Comparison of ENCODE assay signal across 8 mouse cellular contexts in the genomic region with DNA sequence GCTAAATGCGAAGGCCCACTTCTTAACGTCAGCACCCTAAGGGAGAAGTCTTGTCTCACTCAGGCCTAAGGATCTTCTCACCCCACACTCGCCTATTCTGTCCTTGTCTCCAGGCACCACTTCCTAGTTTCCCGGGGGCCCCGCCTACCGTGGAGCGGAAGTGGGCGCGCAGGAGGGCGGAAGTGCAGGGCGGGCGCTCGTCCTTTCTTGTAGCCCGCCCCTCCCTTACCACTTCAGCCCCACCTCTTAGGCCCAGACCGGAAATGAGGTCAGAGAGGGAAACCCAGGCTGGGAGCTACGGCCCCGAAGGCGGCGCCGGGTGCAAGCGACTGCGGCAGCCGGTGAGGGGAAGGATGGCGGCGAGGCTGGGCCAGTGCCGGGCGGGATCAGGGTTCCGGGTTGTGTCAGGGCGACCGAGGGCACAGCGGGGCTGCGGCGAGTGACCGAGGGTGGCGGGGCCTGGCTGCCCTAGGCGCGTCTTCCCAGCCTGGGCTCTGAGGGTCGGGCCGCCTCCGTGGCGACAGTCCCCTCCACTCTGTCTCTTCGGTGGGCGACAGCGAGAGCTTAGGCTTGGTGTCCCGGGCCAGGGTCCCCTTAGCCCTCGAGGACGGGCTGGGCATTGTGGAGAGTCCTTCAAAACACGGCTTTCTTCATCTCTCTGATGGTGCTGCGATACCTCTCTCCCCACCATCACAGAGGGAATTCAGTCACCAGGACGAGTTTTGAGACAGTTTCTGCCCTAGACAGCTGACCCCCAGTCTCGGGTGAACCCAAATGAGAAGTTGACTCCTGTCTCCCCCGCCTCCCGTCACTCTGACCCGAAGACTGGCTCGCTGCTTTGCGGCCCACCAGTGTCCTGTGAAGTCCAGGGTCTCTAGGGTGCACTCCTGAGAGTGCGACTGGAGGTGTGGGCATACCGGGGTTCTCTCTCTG. TPM values are rescaled to one million over a fixed set of nuclear protein-coding genes. Genes with fewer than 3 reads are reported as not detected.
DNase-seq lines count a peak whose midpoint lies in the region; ATAC-seq and TF ChIP-seq lines count a peak whose summit lies in the region.

Gene Gpatch2l, plus strand, starts transcription at position 255 of the 933 bp plus-strand sequence.

- H3K9me3 ChIP-seq in hindbrain, embryonic 13.5 days: no peaks in the 10 kb centered on the region

- DNase-seq in Patski (ENCODE audit: low read depth, low spot score): peak; percentile 55
- peak; percentile 95 to 96 for DNase-seq in cerebellum, postnatal 14 days
- peak; percentile 89 to 91 for DNase-seq in frontal cortex, postnatal 14 days (ENCODE audit: low spot score in 2 of 2)
- peak; percentile 81 to 84 for DNase-seq in layer of hippocampus, postnatal 25 days (ENCODE audit: extremely low spot score in 1 of 2, low spot score in 1 of 2)
- peak; percentile 97 for DNase-seq in lung, postnatal 25 days (ENCODE audit: low spot score)
- DNase-seq in retina, embryonic 14.5 days (ENCODE audit: low spot score): peak; percentile 97
- DNase-seq in thymus, postnatal 4 days: peak; percentile 97

- peak within 1 kb of the TSS; percentile 95 for H3K4me2 ChIP-seq in hindbrain, embryonic 13.5 days

- ATAC-seq in Patski: peak; percentile 97
- ATAC-seq in hindbrain, embryonic 13.5 days (ENCODE audit: low FRiP score): peak; percentile 99

- WGBS in hindbrain, embryonic 13.5 days: 1% methylated on average over 54 of the region's 58 CpGs

- no peaks in the 10 kb centered on the region for H3K27me3 ChIP-seq in Patski
- H3K27me3 ChIP-seq in hindbrain, embryonic 13.5 days: peaks cover 7% of the 10 kb centered on the region; the same call in 1 of the 2 replicates

- peaks cover 17% of the 10 kb centered on the region for H3K36me3 ChIP-seq in hindbrain, embryonic 13.5 days

- in situ Hi-C loops in Patski (cut with MboI; ENCODE audit: low pct_unique_long_range_greater_than_20kb): no loop called here

- H3K4me3 ChIP-seq in hindbrain, embryonic 13.5 days: peak within 1 kb of the TSS; percentile 79

- H3K9ac ChIP-seq in hindbrain, embryonic 13.5 days: peak within 1 kb of the TSS; percentile 89

- POLR2A ChIA-PET in Patski (lab: Charles Lee): interaction anchor here (0.6 to 1.6 kb wide), 3 partner anchors 12 to 79 kb away, joined by 3 to 4 read pairs (median 3); no protein-coding TSS in a partner anchor

- TF ChIP-seq CTCF in Patski (IDR thresholded peaks at IDR 0.05): no peak

- peaks cover 41% of the 10 kb centered on the region for H3K4me1 ChIP-seq in hindbrain, embryonic 13.5 days (replicated peaks)

- H3K27ac ChIP-seq in hindbrain, embryonic 13.5 days: peak within 1 kb of the TSS; percentile 89

- CTCF ChIA-PET in Patski (lab: Charles Lee): interaction anchor here (1.1 kb wide), 1 partner anchor 12 kb away, joined by 3 read pairs; no protein-coding TSS in a partner anchor

RNA-seq across cellular contexts. Expression of gene Gpatch2l, which starts in this region (rescaled TPM):
- 15.6 TPM for polyA plus RNA-seq in Patski (2021)
- polyA plus RNA-seq in hindbrain, embryonic 13.5 days (2015; fragmentation: Nextera tagmentation; extraction: Ambion mirVana): 26.2 and 27.6 TPM in 2 replicates
- total RNA-seq in layer of hippocampus, postnatal 25 days (2021): 10 to 100 TPM; 31.5 to 34.7 TPM

Comparison
In these comparisons a context has a peak if more than half of its experiments do, and no peak if none do; other contexts are left out.
1. Peak in every context shown above with its lines: DNase-seq, ATAC-seq, H3K4me3 ChIP-seq and H3K27ac ChIP-seq.